Mouse (Mus musculus): ENCODE results near the gene Ky. TPM values are rescaled to one million over a fixed set of nuclear protein-coding genes. Genes with fewer than 3 reads are reported as not detected.

Gene Ky
- total RNA-seq, 2 experiments from 2014 or later = 29.2 to 32.2 TPM

DNA sequence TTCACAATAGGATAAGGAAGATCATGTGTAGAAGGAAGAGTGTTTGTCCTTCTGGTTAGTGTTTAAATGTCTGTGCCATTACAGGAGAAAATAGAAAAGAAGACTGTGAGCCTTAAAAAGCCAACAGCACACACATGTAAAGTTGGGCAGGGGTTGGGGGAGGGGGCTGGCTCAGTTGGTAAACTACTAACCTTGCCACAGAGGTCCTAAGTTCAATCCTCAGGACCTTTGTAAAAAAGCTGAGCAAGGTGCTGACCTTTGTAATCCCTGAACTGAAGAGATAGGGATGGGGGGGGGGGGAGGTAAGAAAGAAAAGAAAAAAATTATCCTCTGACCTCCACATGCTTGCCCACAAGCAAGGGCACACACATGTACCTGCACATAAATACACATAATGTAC is 5.8 kb upstream of the Ky start:
- no peak for DNase-seq
- intact Hi-C loops (cut with DNase I) = loop anchor here (5.0 kb wide), 1 partner anchor 92 kb away; no protein-coding TSS in a partner anchor

GRCm38 (mm10) chr9:102501113-102501512 is 4.4 kb upstream of the Ky start:
- intact Hi-C loops (cut with DNase I) = no loop called here
- no peak for DNase-seq

- intact Hi-C loops (cut with DNase I) = no loop called here
- DNase-seq = no peak
Measured at GRCm38 (mm10) chr9:102502015-102502633, 3.4 kb upstream of the Ky start.

DNA sequence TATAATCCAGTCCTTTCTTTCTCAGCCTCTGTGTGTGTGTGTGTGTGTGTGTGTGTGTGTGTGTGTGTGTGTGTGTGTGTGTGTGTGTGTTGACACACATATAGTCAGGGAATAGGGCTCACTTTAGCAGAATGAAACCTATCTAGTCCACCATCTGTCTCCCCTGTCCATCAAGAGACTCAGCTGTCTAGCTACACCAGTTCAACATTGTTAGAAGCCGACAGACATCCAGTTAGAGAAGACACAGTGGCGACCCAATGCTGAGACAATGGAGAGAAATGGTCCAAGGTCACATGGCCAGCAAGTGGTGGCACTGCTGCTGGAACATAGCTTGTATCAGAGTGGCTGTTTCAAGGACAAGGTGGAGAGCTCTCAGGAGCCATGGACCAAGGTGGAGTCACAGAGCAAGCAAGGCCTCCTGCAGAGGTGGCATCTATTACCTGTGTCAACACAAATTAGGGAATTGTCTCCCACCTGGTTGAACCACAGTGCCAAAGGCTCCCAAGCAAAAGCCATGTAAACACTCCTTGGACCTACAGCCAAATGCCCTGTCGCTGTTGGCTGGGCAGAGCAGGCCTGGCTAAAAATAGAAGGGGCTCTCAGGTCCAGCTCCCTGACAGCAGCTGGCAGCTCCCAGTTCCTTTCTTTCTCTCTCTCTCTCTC is 703 bp upstream of the Ky start:
- DNase-seq = peak; percentile 34 to 59
- intact Hi-C loops (cut with DNase I) = no loop called here

- intact Hi-C loops (cut with DNase I) = no loop called here
Measured at GRCm38 (mm10) chr9:102508315-102508714, 2.8 kb downstream of the Ky start.

GRCm38 (mm10) chr9:102511423-102511822 is 5.9 kb downstream of the Ky start:
- intact Hi-C loops (cut with DNase I) = loop anchor here (5.0 kb wide), 1 partner anchor 109 kb away; no protein-coding TSS in a partner anchor
- peak; percentile 64 to 80 for DNase-seq

More at GRCm38 (mm10) chr9:102508315-102508714, 2.8 kb downstream of the Ky start:
- DNase-seq = no peak

GRCm38 (mm10) chr9:102513578-102513977 is 8.0 kb downstream of the Ky start:
- intact Hi-C loops (cut with DNase I) = loop anchor here (5.0 kb wide), 1 partner anchor 111 kb away; no protein-coding TSS in a partner anchor

DNA sequence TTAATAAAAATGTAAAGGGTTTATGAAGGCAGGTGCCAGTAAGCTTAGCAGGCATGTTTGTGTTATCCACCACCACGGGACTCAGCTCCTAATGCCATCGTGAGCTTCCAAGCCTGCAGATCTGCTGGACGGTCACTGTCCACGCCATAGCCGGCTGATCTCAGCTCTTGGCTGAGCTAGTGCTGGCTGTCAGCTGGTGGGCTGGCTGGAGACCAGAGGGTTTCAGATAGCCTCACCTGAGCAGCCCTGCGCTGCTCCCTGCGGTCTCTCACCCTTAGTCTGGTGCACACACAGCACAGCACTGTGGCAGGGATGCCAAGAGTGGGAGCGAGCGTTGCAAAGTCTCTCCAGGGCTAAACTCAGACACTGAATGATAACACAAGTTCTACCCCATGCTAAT is 12.9 kb downstream of the Ky start:
- intact Hi-C loops (cut with DNase I) = no loop called here
- DNase-seq = peak; percentile 61 to 70

More at GRCm38 (mm10) chr9:102513578-102513977, 8.0 kb downstream of the Ky start:
- no peak for DNase-seq

DNA sequence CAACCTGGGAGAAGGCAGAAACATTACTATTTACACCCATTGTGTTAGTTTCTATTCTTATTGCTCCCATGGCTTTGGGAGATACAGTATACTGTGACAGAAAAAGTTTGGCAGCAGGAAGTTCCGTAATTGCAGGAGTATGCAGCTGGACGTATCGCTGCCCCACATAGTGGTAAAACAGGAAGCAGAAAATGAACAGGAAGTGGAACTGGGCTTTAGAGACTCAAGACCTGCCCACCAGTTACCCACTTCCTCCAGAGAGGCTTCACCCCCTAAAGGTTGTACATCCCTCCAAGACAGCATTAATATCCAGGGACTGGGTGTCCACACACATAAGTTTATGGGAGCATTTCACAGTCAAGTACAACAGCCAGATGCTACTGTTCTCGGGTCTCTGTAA is 15.8 kb downstream of the Ky start:
- intact Hi-C loops (cut with DNase I) = no loop called here
- DNase-seq = no peak

DNA sequence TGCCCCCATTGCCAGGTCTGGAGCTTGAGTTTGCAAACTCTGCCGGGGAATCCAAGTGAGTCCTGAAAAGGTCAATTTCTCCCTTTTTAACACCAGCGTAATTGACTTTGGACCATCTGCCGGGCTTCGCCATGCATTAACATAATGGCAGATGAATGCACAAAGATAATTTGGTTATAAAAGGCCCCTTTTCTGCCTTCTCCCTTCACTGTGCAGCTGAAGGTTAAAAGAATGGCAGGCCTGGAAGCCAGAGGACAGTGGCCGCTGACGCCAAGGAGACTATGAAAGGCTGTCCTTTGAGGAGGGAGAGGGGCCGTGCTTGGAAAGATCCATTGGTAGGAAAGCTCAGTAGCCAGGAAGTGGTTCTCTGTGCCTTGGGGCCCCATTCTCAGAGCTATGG is 22.6 kb downstream of the Ky start:
- intact Hi-C loops (cut with DNase I) = no loop called here
- DNase-seq = no peak

DNA sequence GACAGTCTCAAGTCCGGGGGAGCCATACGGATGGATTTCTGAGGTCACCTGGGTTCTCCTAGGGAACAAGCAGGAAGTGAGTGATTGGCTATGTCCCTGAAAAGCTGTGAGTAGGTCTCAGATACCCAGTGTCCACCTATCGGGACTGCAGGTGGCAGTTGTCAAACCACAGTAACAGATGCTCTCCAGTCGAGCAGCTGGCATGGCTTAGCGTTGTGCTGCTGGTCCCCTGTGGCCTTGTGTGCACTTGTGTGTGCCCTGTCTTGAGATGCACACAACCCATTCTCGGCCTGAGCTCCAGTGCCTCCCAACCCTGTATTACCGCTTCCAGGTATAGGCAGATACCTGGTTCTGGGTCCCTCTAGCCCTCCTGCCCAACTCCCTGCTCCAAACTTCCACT is 23.0 kb downstream of the Ky start:
- intact Hi-C loops (cut with DNase I) = no loop called here
- no peak for DNase-seq

- intact Hi-C loops (cut with DNase I) = no loop called here
- no peak for DNase-seq
Measured at GRCm38 (mm10) chr9:102529008-102529407, 23.5 kb downstream of the Ky start.

GRCm38 (mm10) chr9:102531051-102531892 is 25.7 kb downstream of the Ky start:
- intact Hi-C loops (cut with DNase I) = no loop called here
- no peak for DNase-seq

DNA sequence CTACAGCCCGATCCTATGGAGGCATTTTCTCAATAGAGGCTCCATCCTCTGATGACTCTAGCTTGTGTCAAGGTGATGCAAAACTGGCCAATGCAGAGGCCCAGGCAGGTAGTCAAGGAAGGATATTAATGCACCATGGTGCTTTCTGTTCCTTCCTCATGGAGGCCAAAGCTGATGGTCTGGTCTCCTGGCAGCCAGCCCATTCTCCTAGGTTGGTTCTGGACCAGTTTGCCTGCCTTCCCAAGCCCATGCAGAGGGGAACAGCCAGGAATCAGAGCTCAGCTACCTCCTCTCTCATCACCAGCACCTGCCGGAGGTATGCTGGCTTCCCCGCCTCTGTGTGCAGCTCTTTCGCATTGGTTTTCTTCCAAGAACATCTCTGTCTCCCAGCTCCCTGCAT is 31.4 kb downstream of the Ky start:
- DNase-seq = no peak
- intact Hi-C loops (cut with DNase I) = no loop called here

DNA sequence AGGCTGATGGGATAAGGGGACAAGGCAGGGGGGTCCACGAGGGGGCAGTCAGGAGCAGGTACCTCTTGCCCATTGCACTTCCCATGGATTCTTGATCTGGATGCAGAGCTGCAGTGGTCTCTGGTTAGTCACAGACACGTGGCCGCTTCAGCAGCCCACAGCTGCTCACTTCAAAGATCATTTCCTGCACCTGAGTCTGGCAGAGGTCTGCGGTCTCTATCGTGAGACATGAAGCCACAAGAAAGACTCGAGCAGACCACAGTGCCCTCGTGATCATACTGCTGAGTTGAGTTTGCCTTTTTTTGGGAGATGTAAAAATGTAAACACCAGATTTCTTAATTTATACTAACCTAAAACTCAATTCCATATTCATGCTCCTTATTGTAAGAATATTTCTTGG is 34.1 kb downstream of the Ky start:
- intact Hi-C loops (cut with DNase I) = loop anchor here (10.0 kb wide), 2 partner anchors 275 to 1225 kb away; no protein-coding TSS in a partner anchor
- DNase-seq = no peak

- DNase-seq = no peak
- intact Hi-C loops (cut with DNase I) = loop anchor here (10.0 kb wide), 2 partner anchors 277 to 1227 kb away; no protein-coding TSS in a partner anchor
Measured at GRCm38 (mm10) chr9:102541666-102542065, 36.1 kb downstream of the Ky start.

GRCm38 (mm10) chr9:102542540-102542939 is 37.0 kb downstream of the Ky start:
- intact Hi-C loops (cut with DNase I) = loop anchor here (10.0 kb wide), 2 partner anchors 278 to 1228 kb away; no protein-coding TSS in a partner anchor
- DNase-seq = no peak

DNA sequence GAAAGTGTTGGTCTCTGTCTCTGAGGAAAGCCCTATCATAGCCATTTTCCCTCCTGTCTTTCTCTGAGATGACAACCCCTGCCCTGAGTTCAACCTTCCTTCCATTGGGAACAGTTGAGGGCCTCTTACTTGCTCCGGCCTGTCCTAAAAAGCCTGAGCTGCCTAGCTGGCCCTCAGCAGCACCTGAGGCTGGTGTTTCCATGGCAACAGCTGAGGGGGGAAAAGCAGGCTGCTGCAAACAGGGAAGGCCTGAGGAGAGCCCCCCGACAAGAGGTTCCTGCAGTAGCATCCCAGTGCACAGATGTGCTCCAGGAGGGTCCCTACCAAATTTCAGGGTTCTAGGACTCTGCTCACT is 38.2 kb downstream of the Ky start:
- intact Hi-C loops (cut with DNase I) = loop anchor here (1.0 to 10.0 kb wide), 4 partner anchors 139 to 1229 kb away; no protein-coding TSS in a partner anchor
- no peak for DNase-seq

GRCm38 (mm10) chr9:102544116-102544772 is 38.7 kb downstream of the Ky start:
- DNase-seq = no peak
- intact Hi-C loops (cut with DNase I) = loop anchor here (1.0 to 10.0 kb wide), 4 partner anchors 139 to 1229 kb away; no protein-coding TSS in a partner anchor

GRCm38 (mm10) chr9:102544773-102545366 is 39.3 kb downstream of the Ky start:
- intact Hi-C loops (cut with DNase I) = loop anchor here (1.0 to 10.0 kb wide), 4 partner anchors 140 to 1230 kb away; no protein-coding TSS in a partner anchor
- DNase-seq = peak; percentile 86 to 89
